Mouse (Mus musculus): ENCODE measurements around the gene Sdad1.
A peak's percentile ranks its signal among the peaks of the same experiment; 100 is the strongest.
"Not testable (repeated sequence)": the region's sequence is repeated elsewhere in the genome, so short reads cannot be mapped to it uniquely, and the experiment has no call there.

Sdad1 gene

DNA sequence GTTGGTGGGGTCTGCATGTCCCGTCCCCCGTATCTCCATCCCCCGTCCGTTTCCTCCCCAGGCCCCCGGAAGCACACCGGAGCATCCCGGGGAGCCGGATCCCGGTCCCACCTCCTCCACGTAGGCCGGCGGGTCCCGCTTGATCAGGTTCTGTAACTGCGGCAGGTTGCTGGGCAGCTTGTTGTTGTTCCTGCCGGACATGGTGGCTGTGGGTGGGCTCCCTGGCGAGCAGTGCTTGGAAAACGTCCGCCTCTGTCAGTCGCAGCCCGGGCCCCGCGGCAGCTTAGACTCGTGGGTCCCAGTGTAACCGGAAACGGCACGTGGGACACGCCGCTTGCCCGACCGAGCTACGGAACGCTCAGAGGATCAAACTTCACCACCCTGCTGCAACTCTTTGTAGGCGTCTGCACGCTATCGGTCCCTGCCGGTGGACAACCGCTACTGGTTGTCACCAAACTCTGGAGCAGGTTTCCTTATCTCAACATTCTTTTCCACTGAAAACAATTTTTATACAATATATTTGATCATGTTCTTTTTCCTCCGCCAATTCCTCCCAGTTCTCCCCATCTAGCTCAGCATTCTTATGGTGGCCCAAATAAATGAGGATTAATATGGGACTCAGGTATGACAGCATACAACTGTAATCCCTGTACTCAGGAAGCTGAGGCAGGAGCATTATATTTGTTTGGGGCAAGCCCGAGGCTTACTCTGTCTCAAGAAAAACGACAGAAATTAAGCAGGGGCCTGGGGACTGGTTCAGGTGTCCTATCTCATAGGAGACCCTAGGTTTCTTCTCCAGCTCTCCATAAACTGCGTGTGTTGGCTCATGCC lies at the start of gene Sdad1:
Sdad1 (minus strand) TSS at position 799 of the 831 bp plus-strand sequence.
- DNase-seq (ENCODE audit: low read depth, low spot score): peak; percentile 88

DNA sequence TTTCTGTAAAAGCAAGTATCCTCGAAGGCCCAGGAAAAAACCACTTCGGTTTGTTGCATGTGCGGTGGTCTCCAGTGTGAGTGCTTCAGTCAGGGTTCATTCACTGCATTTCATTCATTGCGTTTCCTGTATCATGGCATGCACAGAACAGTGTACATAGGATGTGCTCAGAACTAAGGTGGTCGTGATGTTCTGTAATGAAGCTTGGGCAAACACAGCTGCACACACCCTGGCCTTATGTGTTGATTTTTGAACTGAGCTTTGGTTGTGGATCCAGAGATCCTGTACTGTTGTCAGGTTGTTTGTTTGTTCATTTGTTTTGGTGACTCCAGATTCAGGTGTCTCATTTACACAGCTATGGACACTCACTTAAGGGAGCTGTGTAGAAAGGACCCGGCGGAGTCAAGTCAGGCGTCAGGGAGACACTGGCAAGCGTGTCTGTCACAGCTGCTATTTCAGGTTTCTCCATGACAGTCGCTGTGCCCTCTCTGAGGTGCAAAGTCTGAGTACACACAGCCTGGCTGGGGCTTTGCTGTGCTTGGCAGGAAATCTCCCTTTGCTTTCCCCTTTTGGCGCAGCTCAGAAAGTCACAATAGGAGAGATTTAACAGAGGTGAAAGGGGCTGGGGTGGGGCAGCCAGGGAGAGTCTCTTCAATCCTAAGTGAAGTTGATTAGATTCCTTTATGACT lies 48.6 kb upstream of the Sdad1 start:
- no peak for DNase-seq (ENCODE audit: low read depth, low spot score)

- DNase-seq (ENCODE audit: low read depth, low spot score): no peak
Measured at GRCm38 (mm10) chr5:92358033-92358432, 47.8 kb upstream of the Sdad1 start.

- no peak for DNase-seq (ENCODE audit: low read depth, low spot score)
Measured at GRCm38 (mm10) chr5:92353517-92353916, 43.2 kb upstream of the Sdad1 start.

DNA sequence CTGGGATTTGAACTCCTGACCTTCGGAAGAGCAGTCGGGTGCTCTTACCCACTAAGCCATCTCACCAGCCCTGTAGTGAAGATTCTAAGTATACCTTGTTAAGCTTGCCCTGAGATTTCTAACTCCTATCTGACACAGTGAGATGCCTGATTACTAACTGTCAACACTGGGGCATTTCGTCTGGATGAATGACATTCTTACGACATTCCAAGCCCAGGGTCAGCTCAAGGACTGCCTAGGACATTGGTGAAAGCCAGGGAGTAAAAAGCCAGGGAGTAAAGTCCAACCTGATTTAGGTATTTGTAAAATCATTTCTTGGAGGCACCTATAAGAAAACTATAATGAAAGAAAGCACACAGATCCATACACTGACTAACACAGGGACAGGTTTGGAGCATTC lies 42.4 kb upstream of the Sdad1 start:
- not testable (repeated sequence) for DNase-seq (ENCODE audit: low read depth, low spot score)

- DNase-seq (ENCODE audit: low read depth, low spot score): no peak
Measured at GRCm38 (mm10) chr5:92349731-92350130, 39.5 kb upstream of the Sdad1 start.

- no peak for DNase-seq (ENCODE audit: low read depth, low spot score)
Measured at GRCm38 (mm10) chr5:92348794-92349413, 38.6 kb upstream of the Sdad1 start, which contains the start of gene Cxcl10. Cxcl10 (minus strand) TSS chr5:92348889.

DNA sequence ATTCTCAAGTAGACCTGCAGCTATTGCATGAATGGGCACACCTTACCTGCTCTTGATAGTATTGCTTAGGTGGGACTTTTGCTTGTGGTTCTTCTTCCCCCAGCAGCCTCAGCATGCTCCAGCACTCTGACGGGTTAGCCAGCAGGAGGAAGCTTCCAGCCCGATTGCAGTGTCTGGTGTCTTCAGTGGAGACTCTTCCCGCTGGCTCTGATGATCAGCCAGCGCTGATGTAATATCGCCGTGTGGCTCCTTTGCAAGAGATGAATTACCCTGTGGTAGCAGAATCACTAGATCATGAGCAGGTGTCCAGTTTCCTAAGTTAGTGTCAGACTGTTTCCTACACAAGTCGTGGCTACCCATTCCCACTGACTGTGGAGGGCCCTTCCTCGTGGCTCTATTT lies 34.7 kb upstream of the Sdad1 start:
- no peak for DNase-seq (ENCODE audit: low read depth, low spot score)

GRCm38 (mm10) chr5:92340606-92341005 lies 30.3 kb upstream of the Sdad1 start:
- DNase-seq (ENCODE audit: low read depth, low spot score): no peak

- no peak for DNase-seq (ENCODE audit: low read depth, low spot score)
Measured at GRCm38 (mm10) chr5:92336743-92337142, 26.5 kb upstream of the Sdad1 start.

DNA sequence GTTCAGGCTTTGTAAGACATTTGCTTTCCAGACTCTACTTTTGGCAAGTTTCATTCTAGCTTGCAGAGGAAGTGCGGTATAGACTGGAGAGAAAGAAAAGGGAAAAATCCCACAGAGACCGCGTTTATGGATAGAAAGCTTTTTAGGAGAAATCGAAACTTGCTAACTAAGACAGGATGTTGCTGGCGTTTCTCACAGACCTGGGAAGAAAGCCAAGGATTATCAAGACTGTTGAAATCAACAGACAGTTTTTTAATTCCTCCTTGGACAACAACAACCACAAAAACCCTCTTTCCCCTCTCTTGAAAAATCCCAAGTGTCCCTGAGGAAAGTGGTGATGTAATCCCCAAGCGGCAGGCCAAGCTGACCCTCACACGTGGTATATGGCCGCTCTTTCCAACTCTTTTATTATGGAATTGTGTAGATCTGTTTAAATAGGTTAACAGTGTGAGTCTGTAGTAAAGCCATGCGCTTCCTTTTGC lies 22.1 kb upstream of the Sdad1 start:
- no peak for DNase-seq (ENCODE audit: low read depth, low spot score)

- DNase-seq (ENCODE audit: low read depth, low spot score): no peak
Measured at GRCm38 (mm10) chr5:92331635-92332338, 21.5 kb upstream of the Sdad1 start, which contains the start of gene Art3. Art3 (plus strand) TSS chr5:92331827.

GRCm38 (mm10) chr5:92331122-92331521 lies 20.8 kb upstream of the Sdad1 start:
- no peak for DNase-seq (ENCODE audit: low read depth, low spot score)

GRCm38 (mm10) chr5:92327929-92328328 lies 17.6 kb upstream of the Sdad1 start, which contains the start of gene Cxcl9:
Cxcl9 (minus strand) TSS chr5:92328079.
- DNase-seq (ENCODE audit: low read depth, low spot score): no peak

GRCm38 (mm10) chr5:92327367-92327766 lies 17.1 kb upstream of the Sdad1 start:
- DNase-seq (ENCODE audit: low read depth, low spot score): no peak

DNA sequence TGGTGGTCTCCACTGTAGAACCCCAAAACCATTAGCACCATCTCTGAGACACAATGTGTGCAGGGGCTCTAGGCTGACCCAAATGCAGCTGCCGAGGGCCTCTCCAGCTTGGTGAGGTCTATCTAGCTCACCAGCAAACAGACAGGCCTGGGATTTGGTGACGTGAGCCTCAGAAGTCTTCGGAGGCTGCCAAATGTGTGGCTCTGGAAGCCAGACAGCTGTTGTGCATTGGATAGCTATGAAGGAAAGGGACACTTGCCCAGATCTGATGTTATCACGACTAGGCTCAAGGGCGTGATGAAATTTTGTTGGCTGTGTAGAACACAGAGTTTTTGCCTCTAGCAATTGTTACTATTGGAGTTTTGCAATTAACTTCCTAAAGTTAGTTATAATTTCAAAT lies 13.0 kb upstream of the Sdad1 start:
- no peak for DNase-seq (ENCODE audit: low read depth, low spot score)

- DNase-seq (ENCODE audit: low read depth, low spot score): no peak
Measured at GRCm38 (mm10) chr5:92322612-92323011, 12.3 kb upstream of the Sdad1 start.

GRCm38 (mm10) chr5:92321631-92322400 lies 11.5 kb upstream of the Sdad1 start:
- DNase-seq (ENCODE audit: low read depth, low spot score): no peak

DNA sequence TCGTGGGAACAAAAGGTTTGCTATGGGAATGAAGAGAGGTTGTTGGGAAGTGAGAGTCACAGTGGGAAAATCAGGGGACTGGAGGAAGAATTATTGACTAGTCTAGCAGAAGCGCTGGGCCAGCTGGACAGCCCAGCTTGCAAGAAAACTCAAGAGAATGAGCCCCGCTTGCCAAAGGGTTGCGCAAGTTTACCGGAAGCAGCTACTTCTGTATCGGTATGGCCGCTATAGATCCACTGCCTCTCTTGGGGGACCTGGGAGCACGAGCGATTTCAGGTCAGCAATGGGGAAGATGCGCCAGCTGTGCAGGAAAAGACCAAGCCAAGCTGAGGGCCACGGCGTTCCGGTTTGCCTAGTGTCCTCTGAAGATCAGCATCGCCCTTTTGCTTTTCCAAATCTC lies 8.3 kb upstream of the Sdad1 start:
- DNase-seq (ENCODE audit: low read depth, low spot score): no peak

DNA sequence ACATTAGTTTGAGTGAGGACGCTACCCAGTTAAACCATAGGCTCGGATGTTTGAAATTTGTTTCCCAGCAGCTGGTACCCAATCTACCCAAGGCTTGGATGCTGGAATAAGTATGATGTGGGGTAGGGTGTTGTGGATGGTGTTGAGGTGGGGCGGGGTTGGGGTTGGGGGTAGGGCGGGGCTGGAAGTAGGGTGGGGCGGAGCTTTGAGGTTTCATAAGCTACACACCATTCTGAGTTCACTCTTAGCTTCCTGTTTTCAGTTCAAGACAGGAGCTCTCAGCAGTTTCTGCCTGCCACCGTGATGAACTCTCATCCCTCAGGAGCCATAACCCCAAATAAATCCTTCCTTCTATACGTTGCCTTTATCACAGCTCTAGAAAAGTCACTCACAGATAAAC lies 7.8 kb upstream of the Sdad1 start:
- DNase-seq (ENCODE audit: low read depth, low spot score): no peak

- DNase-seq (ENCODE audit: low read depth, low spot score): no peak
Measured at GRCm38 (mm10) chr5:92313776-92314175, 3.5 kb upstream of the Sdad1 start.

Measured in retina, adult 2 months (tissue).